Mouse (Mus musculus): Measurements from ENCODE around the gene Olfr1392.

GRCm38 (mm10) chr11:49326726-49327125 lies 41.6 kb downstream of the Olfr1392 start:
- TF ChIP-seq CTCF (IDR thresholded peaks at IDR 0.05; ENCODE audit: extremely low read depth, insufficient read length, insufficient replicate concordance, low read depth, low read length): no peak
- no peak for TF ChIP-seq POLR2A (IDR thresholded peaks at IDR 0.05; ENCODE audit: low read depth, low read length)

Data from small intestine, adult 2 months (tissue).